Mouse (Mus musculus) erythroblast, adult 5-6 weeks (primary cell): ENCODE measurements around the gene Lmntd2. TPM values are rescaled to one million over a fixed set of nuclear protein-coding genes. Genes with fewer than 3 reads are reported as not detected.

Experiments
- ATAC-seq: replicated peaks from 2 replicates; pipeline ENCODE4 v1.8.0; 2016; ENCODE audit warnings: moderate number of reproducible peaks, mild to moderate bottlenecking, moderate TSS enrichment, inconsistent platforms; ENCODE audit not compliant: poor library complexity, low FRiP score, severe bottlenecking
- total RNA-seq, 2 experiments: library from RNA; stranded (forward) in 1 of 2; stranded (reverse) in 1 of 2; fragments of 150-400 nt in 1 of 2; fragments of 200-764, 138-1000 nt in 1 of 2; gene quantifications; 2 replicates each; pipeline versions ENCODE4 v1.2.3 to v1.2.4; 2015 to 2017; ENCODE audit warnings: low replicate concordance in 2 of 2

The Lmntd2 gene
- total RNA-seq, 2 experiments from 2014 or later: 0.17 TPM; not detected in 1

DNA sequence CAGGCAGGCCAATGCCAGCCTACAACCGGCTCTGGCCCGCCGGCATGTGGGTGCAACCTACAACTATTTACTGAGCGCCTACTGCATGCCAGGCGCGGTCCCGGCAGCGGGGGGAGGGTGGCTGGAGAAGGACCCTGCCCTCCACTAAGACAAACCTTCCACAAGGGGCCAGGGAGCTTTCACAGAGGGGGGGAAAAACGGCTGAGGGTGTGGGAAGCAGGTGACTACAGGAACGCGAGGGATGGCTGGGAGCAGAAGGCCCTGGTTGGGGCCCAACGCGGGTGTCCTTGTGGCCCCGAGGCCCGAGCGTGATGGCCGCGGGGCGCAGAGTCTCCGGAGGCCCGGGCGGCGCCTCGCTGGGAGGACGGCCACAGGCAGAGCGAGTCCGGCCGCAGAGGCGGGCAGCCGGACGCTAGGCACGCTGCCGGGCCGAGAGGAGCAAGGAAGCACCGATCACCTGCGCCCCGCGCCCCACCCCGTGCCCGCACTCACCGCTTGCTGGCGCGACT, 20.5 kb downstream of the Lmntd2 start:
- peak; percentile 23 for ATAC-seq

DNA sequence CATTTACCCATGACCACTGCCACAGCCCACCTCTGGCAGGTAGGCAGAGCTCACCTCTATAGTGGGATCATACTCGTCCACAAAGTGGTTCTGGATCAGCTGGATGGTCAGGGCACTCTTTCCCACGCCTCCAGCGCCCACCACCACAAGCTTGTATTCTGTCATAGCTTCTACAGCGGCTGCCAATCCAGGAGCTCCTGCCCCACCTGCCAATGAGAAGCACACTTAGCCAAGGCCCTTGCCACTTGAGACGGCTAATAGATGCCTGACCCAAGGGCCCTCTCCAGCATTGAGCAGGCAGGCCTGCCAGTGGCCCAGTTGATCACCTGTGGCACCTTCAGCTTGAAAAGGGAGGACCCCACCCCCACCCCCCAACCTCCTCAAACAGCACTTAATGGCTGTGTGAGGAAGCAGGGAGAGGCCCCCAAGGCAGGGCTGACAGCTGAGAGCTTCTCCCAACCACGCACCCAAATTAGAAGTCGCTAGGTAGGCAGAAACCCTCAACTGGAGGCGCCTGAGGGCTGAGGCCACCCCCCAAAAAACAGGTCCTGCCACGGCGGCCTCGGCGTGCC, 21.0 kb downstream of the Lmntd2 start:
- ATAC-seq: no peak

DNA sequence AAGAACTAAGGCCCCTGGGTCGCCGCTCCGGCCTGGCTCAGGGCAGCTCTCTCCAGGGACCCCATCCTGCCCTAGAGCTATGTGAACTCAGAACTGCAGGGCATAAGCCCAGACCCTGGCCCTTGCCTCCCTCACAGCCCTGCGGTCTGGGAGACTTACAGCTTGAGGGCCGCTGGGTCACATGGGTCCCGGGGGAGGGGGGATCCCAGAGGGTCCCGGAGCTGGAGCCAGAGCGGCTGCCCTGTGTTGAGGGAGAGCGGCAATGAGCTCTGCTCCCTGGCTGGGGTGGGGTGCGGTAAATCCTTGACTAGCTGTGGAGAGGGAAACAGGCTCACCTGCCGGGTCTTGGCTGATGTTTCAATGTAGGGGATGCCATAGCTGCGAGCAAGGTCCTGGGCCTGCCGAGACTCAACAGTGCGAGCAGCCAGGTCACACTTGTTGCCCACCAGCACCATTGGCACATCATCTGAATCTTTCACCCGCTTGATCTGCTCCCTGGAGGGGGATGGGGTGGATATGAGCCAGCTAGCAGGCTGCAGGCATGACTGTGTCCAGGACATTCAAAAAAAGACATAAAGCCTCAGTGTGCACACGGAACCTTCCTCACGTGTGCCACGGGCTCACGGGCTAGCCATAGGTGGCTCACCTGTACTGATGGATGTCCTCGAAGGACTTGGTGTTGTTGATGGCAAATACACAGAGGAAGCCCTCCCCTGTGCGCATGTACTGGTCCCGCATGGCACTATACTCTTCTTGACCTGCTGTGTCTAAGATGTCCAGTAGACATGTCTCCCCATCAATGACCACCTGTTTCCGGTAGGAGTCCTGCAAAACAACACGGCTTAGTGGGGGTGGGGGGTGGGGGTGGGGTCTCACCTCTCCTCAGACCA, 21.8 kb downstream of the Lmntd2 start:
- no peak for ATAC-seq

DNA sequence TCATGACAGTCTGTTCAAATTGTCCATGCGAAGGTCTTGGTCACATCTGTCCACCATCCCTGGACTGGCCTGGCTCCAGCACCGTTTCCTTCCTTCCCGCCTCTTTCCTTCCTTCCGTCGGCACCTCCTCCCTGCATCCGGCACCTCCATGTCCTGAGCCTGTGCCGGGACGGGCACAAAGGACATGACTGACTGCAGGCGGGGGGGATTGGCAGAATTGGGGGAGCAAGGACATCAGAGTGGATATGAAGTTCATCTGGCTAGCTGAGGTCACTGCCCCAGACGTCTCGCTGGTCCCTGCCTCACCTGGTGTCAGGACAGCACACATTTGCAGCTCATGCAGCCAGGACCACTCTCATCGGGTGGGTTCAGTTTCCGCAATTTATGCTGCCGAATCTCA, 22.8 kb downstream of the Lmntd2 start:
- no peak for ATAC-seq

GRCm38 (mm10) chr7:141190220-141190619, 23.7 kb downstream of the Lmntd2 start:
- ATAC-seq: no peak

- no peak for ATAC-seq
These were observed 25.1 kb downstream of the Lmntd2 start for GRCm38 (mm10) chr7:141188733-141189132.

GRCm38 (mm10) chr7:141188194-141188593, 25.7 kb downstream of the Lmntd2 start:
- ATAC-seq: no peak

DNA sequence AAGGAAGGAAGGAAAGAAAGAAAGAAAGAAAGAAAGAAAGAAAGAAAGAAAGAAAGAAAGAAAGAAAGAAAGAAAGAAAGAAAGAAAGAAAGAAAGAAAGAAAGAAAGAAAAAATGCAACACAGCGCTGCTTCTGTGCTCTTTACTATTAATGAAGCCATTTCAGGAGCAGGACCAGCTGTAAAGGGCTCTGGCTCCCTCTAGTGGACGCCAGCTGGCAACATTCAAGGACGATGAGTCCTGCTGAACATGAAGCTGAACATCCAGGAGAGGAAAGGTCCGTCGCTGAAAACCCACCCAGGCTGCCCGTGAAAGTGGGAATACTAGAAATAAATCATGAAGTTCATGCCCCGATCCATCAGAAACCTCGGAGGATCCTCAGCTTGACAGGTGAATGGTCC, 37.7 kb downstream of the Lmntd2 start:
- peak; percentile 81 for ATAC-seq

- no peak for ATAC-seq
These were observed 38.8 kb downstream of the Lmntd2 start for GRCm38 (mm10) chr7:141175068-141175467.

DNA sequence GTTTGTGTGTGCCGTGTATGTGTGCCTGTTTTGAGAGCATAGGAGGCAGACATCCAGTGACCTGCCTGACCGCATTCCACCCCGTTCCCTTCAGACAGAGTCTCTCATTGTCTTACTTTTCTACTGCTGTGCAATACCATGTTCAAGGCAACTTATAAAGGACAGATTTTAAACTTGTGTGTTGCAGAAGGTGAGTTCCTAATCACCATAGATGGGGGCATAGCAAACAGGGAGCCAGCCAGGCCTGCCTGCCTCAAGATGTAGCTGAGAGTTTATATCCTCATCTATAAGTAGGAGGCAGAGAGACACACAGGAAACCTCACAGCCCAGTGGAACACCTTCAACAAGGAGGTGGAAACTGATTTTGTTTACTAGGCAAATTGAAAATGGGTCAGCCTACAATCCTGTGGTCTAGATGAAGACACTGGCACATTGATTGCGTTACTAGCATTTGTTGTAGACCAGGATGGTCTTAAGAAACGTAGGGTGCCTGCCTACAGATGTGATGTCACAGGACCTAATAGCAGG, 40.5 kb downstream of the Lmntd2 start:
- no peak for ATAC-seq

GRCm38 (mm10) chr7:141172116-141173006, 41.5 kb downstream of the Lmntd2 start, which contains the start of gene Rnh1:
Gene Rnh1, minus strand, starts transcription at chr7:141172857.
- ATAC-seq: peak; percentile 85

DNA sequence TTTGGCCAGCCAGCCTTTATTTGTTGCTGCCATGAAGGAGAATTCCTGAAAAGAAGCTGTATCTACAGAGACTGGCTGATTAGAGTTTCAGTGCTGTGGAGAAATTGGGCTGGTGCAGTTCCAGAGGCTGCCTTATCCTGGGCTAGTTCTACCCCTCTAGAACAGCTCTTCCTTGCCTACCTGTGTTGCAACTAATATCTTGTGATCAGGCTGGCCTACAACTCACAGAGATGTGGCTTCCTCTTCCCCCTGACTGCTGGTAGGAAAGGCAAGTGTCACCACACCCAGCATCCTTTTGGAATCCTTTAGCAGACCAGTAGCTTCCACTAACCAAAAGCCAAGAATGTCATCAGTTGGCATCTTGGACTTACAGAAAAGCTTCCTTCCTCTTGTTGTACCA, 44.0 kb downstream of the Lmntd2 start:
- ATAC-seq: no peak

- no peak for ATAC-seq
These were observed 44.6 kb downstream of the Lmntd2 start for GRCm38 (mm10) chr7:141169300-141169699.

- peak; percentile 68 for ATAC-seq
These were observed 45.3 kb downstream of the Lmntd2 start for GRCm38 (mm10) chr7:141168518-141168953.

DNA sequence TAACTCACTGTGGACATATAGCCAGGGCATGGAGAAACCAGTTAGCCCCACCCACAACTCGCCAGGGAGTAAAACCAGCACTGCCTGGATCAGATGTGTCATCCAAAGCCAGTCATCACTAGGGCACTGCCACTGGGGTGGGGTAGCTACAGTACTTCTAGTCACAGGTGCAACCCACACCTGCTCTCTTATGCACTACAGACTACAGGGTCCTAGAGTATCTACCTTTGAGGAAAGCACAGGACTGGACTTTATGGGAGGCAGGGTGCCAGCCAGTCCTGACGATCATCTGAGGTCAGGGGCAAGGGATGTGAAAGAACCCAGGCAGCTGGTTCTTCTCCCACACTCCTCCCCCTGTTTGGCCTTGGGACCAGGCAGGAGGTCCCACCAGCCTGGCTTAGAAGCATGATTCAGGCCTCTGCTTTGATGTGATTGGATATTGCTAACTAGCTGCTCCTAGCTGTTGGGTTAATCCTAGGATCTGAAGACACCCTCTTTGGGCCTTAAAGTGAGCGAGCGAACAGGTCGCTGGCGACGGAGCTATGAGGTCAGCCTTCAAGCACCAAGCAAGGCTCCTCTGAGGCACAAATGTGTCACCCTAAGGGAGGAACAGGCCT, 45.9 kb downstream of the Lmntd2 start:
- peak; percentile 67 for ATAC-seq

GRCm38 (mm10) chr7:141164850-141165249, 49.0 kb downstream of the Lmntd2 start:
- no peak for ATAC-seq

GRCm38 (mm10) chr7:141164397-141164796, 49.5 kb downstream of the Lmntd2 start:
- no peak for ATAC-seq
